Comparison of ENCODE assay signal across 15 mouse cellular contexts in genomic region chr7:17038018-17038695, GRCm38 (mm10). TPM values are rescaled to one million over a fixed set of nuclear protein-coding genes. Genes with fewer than 3 reads are reported as not detected.
DNase-seq lines count a peak whose midpoint lies in the region; ATAC-seq and TF ChIP-seq lines count a peak whose summit lies in the region.
"Had no signal": no experiment of that assay in that cellular context is flagged by ENCODE, and none has a peak within 500 bp of the region (broad histone marks: within the 10 kb centered on the region; RNA-seq: fewer than 3 reads in every experiment).

No protein-coding gene starts in this region.

- no peak for TF ChIP-seq EP300 in stomach, postnatal 0 days (optimal IDR thresholded peaks at IDR 0.05)

- no peaks in the 10 kb centered on the region for H3K36me3 ChIP-seq in midbrain, embryonic 13.5 days
- H3K36me3 ChIP-seq in stomach, postnatal 0 days (ENCODE audit: control insufficient read depth, insufficient read depth, low read length): peaks cover 48% of the 10 kb centered on the region
- H3K36me3 ChIP-seq in kidney, embryonic 15.5 days: peaks cover 89% of the 10 kb centered on the region

- 29% methylated on average over 9 of the region's 9 CpGs for WGBS in midbrain, embryonic 13.5 days
- 55% methylated on average over 9 of the region's 9 CpGs for WGBS in stomach, postnatal 0 days
- WGBS in kidney, embryonic 15.5 days: 56% methylated on average over 9 of the region's 9 CpGs

- TF ChIP-seq CTCF in stomach, postnatal 0 days (IDR thresholded peaks at IDR 0.05; ENCODE audit: low read depth): no peak

- peak; percentile 71 for ATAC-seq in midbrain, embryonic 13.5 days
- 0 out of 2 replicates have a peak, but pooled peaks have one; percentile 13 for ATAC-seq in stomach, postnatal 0 days (ENCODE audit: low FRiP score, low TSS enrichment)
- no peak for ATAC-seq in kidney, embryonic 15.5 days (replicated peaks; ENCODE audit: low FRiP score)
- ATAC-seq: Patski had no signal

- H3K9ac ChIP-seq in midbrain, embryonic 13.5 days (replicated peaks): no peak overlapping the region
- no peak overlapping the region for H3K9ac ChIP-seq in stomach, postnatal 0 days (ENCODE audit: low read length)
- no peak overlapping the region for H3K9ac ChIP-seq in kidney, embryonic 15.5 days
- H3K9ac ChIP-seq: lung, embryonic 14.5 days had no signal

- H3K4me3 ChIP-seq in midbrain, embryonic 13.5 days (replicated peaks): no peak overlapping the region
- H3K4me3 ChIP-seq in stomach, postnatal 0 days (ENCODE audit: low read depth, low read length): no peak overlapping the region
- H3K4me3 ChIP-seq in kidney, embryonic 15.5 days (replicated peaks): no peak overlapping the region

- H3K9me3 ChIP-seq in midbrain, embryonic 13.5 days: no peaks in the 10 kb centered on the region
- no peaks in the 10 kb centered on the region for H3K9me3 ChIP-seq in stomach, postnatal 0 days (ENCODE audit: control insufficient read depth, low read length)
- H3K9me3 ChIP-seq in kidney, embryonic 15.5 days (replicated peaks): no peaks in the 10 kb centered on the region

- peaks cover 11% of the 10 kb centered on the region for H3K4me1 ChIP-seq in midbrain, embryonic 13.5 days (replicated peaks)
- H3K4me1 ChIP-seq in stomach, postnatal 0 days (replicated peaks; ENCODE audit: control insufficient read depth, insufficient read depth): no peaks in the 10 kb centered on the region
- H3K4me1 ChIP-seq in kidney, embryonic 15.5 days: no peaks in the 10 kb centered on the region

- H3K27ac ChIP-seq in midbrain, embryonic 13.5 days: peak overlapping the region; percentile 30; the same call in 1 of the 2 replicates
- no peak overlapping the region for H3K27ac ChIP-seq in stomach, postnatal 0 days (replicated peaks)
- no peak overlapping the region for H3K27ac ChIP-seq in kidney, embryonic 15.5 days

- DNase-seq in embryo, embryonic 10 days (ENCODE audit: low spot score): peak; percentile 46
- no peak for DNase-seq in embryo, embryonic 9.5 days (ENCODE audit: extremely low spot score)
- DNase-seq in retina, postnatal 1 day: peak; percentile 80
- DNase-seq in retina, embryonic 14.5 days (ENCODE audit: low spot score): no peak
- DNase-seq in stomach, postnatal 0 days (ENCODE audit: low spot score): no peak
- no peak for DNase-seq in kidney, adult 11 months
- DNase-seq: cerebellum, postnatal 36 days; heart, adult 11 months; lung, embryonic 14.5 days; right cerebral cortex, postnatal 25 days; thymus, adult 18-20 months had no signal

- no peaks in the 10 kb centered on the region for H3K27me3 ChIP-seq in midbrain, embryonic 13.5 days
- no peaks in the 10 kb centered on the region for H3K27me3 ChIP-seq in stomach, postnatal 0 days (ENCODE audit: control insufficient read depth, insufficient read depth, low read length)
- no peaks in the 10 kb centered on the region for H3K27me3 ChIP-seq in kidney, embryonic 15.5 days

- no peak overlapping the region for H3K4me2 ChIP-seq in midbrain, embryonic 13.5 days (replicated peaks)
- no peak overlapping the region for H3K4me2 ChIP-seq in stomach, postnatal 0 days (replicated peaks; ENCODE audit: low read depth)
- no peak overlapping the region for H3K4me2 ChIP-seq in kidney, embryonic 15.5 days
- H3K4me2 ChIP-seq: lung, embryonic 14.5 days had no signal

RNA-seq across cellular contexts. Expression of gene Ppp5c, which starts 10.4 kb away (rescaled TPM):
- 108 and 110 TPM in 2 replicates for polyA plus RNA-seq in midbrain, embryonic 13.5 days (2015; fragmentation: Nextera tagmentation; extraction: Ambion mirVana)
- 51.6 and 57.5 TPM in 2 replicates for polyA plus RNA-seq in stomach, postnatal 0 days (2015; fragmentation: Nextera tagmentation; extraction: Ambion mirVana)
- 110 and 115 TPM in 2 replicates for polyA plus RNA-seq in kidney, embryonic 15.5 days (2015; fragmentation: Nextera tagmentation; extraction: Ambion mirVana)

RNA-seq across cellular contexts. Expression of gene Hif3a, which starts 24.1 kb away (rescaled TPM):
- 2.0 and 2.4 TPM in 2 replicates for polyA plus RNA-seq in midbrain, embryonic 13.5 days (2015; fragmentation: Nextera tagmentation; extraction: Ambion mirVana)
- 3.4 and 4.0 TPM in 2 replicates for polyA plus RNA-seq in stomach, postnatal 0 days (2015; fragmentation: Nextera tagmentation; extraction: Ambion mirVana)
- 18.4 and 22.5 TPM in 2 replicates for polyA plus RNA-seq in kidney, embryonic 15.5 days (2015; fragmentation: Nextera tagmentation; extraction: Ambion mirVana)

RNA-seq across cellular contexts. Expression of gene Psg16, which starts 35.7 kb away (rescaled TPM):
- 1.2 and 1.5 TPM in 2 replicates for polyA plus RNA-seq in midbrain, embryonic 13.5 days (2015; fragmentation: Nextera tagmentation; extraction: Ambion mirVana)
- polyA plus RNA-seq in stomach, postnatal 0 days (2015; fragmentation: Nextera tagmentation; extraction: Ambion mirVana): 0.05 and 0.12 TPM in 2 replicates
- 0.09 and 0.13 TPM in 2 replicates for polyA plus RNA-seq in kidney, embryonic 15.5 days (2015; fragmentation: Nextera tagmentation; extraction: Ambion mirVana)
- polyA plus RNA-seq: liver, adult 2 months had no signal

RNA-seq across cellular contexts. Expression of gene Ccdc8, which starts 45.6 kb away (rescaled TPM):
- 5.6 and 5.9 TPM in 2 replicates for polyA plus RNA-seq in midbrain, embryonic 13.5 days (2015; fragmentation: Nextera tagmentation; extraction: Ambion mirVana)
- polyA plus RNA-seq in stomach, postnatal 0 days (2015; fragmentation: Nextera tagmentation; extraction: Ambion mirVana): 4.7 and 6.7 TPM in 2 replicates
- polyA plus RNA-seq in kidney, embryonic 15.5 days (2015; fragmentation: Nextera tagmentation; extraction: Ambion mirVana): 35.7 and 41.2 TPM in 2 replicates

RNA-seq across cellular contexts. Expression of gene Gm42372, which starts 55.3 kb away (rescaled TPM):
- 3.4 and 4.3 TPM in 2 replicates for polyA plus RNA-seq in midbrain, embryonic 13.5 days (2015; fragmentation: Nextera tagmentation; extraction: Ambion mirVana)
- polyA plus RNA-seq in stomach, postnatal 0 days (2015; fragmentation: Nextera tagmentation; extraction: Ambion mirVana): 0.15 and 0.16 TPM in 2 replicates
- polyA plus RNA-seq in kidney, embryonic 15.5 days (2015; fragmentation: Nextera tagmentation; extraction: Ambion mirVana): 0.23 and 0.31 TPM in 2 replicates
- polyA plus RNA-seq: liver, adult 2 months had no signal

Comparison
In these comparisons a context has a peak if more than half of its experiments do, and no peak if none do; other contexts are left out.
1. DNase-seq: peak in embryo, embryonic 10 days (single experiment) and retina, postnatal 1 day (single experiment); none in embryo, embryonic 9.5 days (single experiment), retina, embryonic 14.5 days (single experiment), stomach, postnatal 0 days (single experiment) and kidney, adult 11 months (single experiment).